In the genomic region with DNA sequence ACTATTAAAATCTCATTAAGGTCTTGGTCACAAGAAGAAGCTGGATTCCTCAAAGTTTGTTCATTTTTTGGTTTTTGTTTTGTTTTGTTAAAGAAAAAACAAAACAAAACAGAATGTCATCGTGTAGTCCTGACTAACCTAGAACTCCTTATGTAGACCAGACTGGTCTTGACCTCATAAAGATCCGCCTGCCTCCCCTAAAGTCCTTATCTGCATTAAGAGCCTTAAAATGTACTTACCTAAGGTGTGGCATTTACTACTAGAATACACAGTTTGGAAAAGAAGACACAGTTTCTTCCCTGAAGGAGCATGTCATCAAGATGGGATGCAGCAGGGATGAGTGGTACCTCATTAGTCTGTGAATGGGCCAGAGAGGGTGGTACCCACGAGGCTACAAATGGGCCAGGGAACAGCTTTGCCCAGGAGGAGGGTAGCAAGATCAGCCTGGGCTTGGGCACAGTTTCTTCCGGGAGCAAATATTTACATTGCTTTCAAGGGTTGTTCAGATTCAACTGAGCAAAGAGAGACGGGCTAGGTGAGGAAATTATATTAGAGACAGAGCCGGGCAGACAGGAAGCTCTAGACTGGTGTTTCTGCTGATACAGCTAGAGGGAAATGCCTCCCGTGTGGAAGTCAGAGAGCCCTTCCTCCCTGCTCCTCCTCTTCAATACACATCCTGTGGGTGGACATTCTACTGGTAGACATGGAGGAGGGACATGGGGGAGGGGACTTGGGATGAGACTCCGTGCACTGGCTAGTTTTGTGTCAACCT, we compare ENCODE assay signal across 15 mouse cellular contexts. TPM values are rescaled to one million over a fixed set of nuclear protein-coding genes. Genes with fewer than 3 reads are reported as not detected.
DNase-seq lines count a peak whose midpoint lies in the region; ATAC-seq and TF ChIP-seq lines count a peak whose summit lies in the region.
"Had no signal": no experiment of that assay in that cellular context is flagged by ENCODE, and none has a peak within 500 bp of the region (broad histone marks: within the 10 kb centered on the region; RNA-seq: fewer than 3 reads in every experiment).

No protein-coding gene starts in this region.

- ATAC-seq in liver, embryonic 16.5 days (ENCODE audit: low read depth): peak; percentile 21; the same call in 1 of the 2 replicates
- ATAC-seq in lung, postnatal 0 days: peak; percentile 89
- no peak for ATAC-seq in erythroid progenitor cell, adult 5-6 weeks (replicated peaks; ENCODE audit: low FRiP score, poor library complexity, severe bottlenecking)
- ATAC-seq: inflammation-experienced regulatory T-cells, adult 6 months had no signal

- 16% methylated on average over 8 of the region's 8 CpGs for WGBS in liver, embryonic 16.5 days (ENCODE audit: insufficient replicate concordance)
- 23% methylated on average over 8 of the region's 8 CpGs for WGBS in lung, postnatal 0 days

- H3K9ac ChIP-seq in liver, embryonic 16.5 days (ENCODE audit: low read depth, low read length): no peak overlapping the region
- no peak overlapping the region for H3K9ac ChIP-seq in lung, postnatal 0 days (replicated peaks; ENCODE audit: low read depth)
- H3K9ac ChIP-seq: heart, embryonic 15.5 days had no signal

- H3K9me3 ChIP-seq in liver, embryonic 16.5 days (replicated peaks; ENCODE audit: control insufficient read depth, low read length): no peaks in the 10 kb centered on the region
- no peaks in the 10 kb centered on the region for H3K9me3 ChIP-seq in lung, postnatal 0 days (ENCODE audit: low read length)
- H3K9me3 ChIP-seq: forebrain, embryonic 10.5 days; heart, embryonic 15.5 days; midbrain, embryonic 10.5 days had no signal

- H3K4me2 ChIP-seq in liver, embryonic 16.5 days (ENCODE audit: low read depth, low read length): no peak overlapping the region
- no peak overlapping the region for H3K4me2 ChIP-seq in lung, postnatal 0 days (replicated peaks; ENCODE audit: low read depth, low read length)
- H3K4me2 ChIP-seq: heart, embryonic 15.5 days had no signal

- DNase-seq in heart, adult 11 months: peak; percentile 87
- no peak for DNase-seq in heart, postnatal 36 days
- no peak for DNase-seq in liver
- DNase-seq in lung, postnatal 0 days (ENCODE audit: low spot score): peak; percentile 83
- DNase-seq in gastrocnemius, postnatal 25 days: no peak
- no peak for DNase-seq in ovary, postnatal 10 days (ENCODE audit: low spot score)
- DNase-seq: adrenal gland, postnatal 14 days; cerebellum, postnatal 14 days had no signal

- H3K36me3 ChIP-seq in liver, embryonic 16.5 days (ENCODE audit: control insufficient read depth, insufficient read depth): no peaks in the 10 kb centered on the region
- H3K36me3 ChIP-seq in lung, postnatal 0 days (ENCODE audit: insufficient read depth, low read length): no peaks in the 10 kb centered on the region
- H3K36me3 ChIP-seq: forebrain, embryonic 10.5 days; heart, embryonic 15.5 days; midbrain, embryonic 10.5 days had no signal

- H3K27me3 ChIP-seq in liver, embryonic 16.5 days (ENCODE audit: control insufficient read depth, insufficient read depth, low read depth, low read length): no peaks in the 10 kb centered on the region
- H3K27me3 ChIP-seq in lung, postnatal 0 days (replicated peaks; ENCODE audit: insufficient read depth, low read length): no peaks in the 10 kb centered on the region

- no peak overlapping the region for H3K4me3 ChIP-seq in liver, embryonic 16.5 days (ENCODE audit: low read depth, low read length)
- no peak overlapping the region for H3K4me3 ChIP-seq in lung, postnatal 0 days (ENCODE audit: low read depth, low read length)
- H3K4me3 ChIP-seq: forebrain, embryonic 10.5 days; heart, embryonic 15.5 days; midbrain, embryonic 10.5 days; myocyte had no signal

- no peaks in the 10 kb centered on the region for H3K4me1 ChIP-seq in liver, embryonic 16.5 days (ENCODE audit: control insufficient read depth, low read depth, low read length)
- H3K4me1 ChIP-seq in lung, postnatal 0 days (ENCODE audit: insufficient read depth, low read depth, low read length): no peaks in the 10 kb centered on the region; the same call in 1 of the 2 replicates
- H3K4me1 ChIP-seq: heart, embryonic 15.5 days; midbrain, embryonic 10.5 days had no signal

- no peak; the same call in 1 of the 2 replicates for TF ChIP-seq CTCF in lung, postnatal 0 days (IDR thresholded peaks at IDR 0.05)

- no peak overlapping the region for H3K27ac ChIP-seq in liver, embryonic 16.5 days (ENCODE audit: low read length)
- H3K27ac ChIP-seq in lung, postnatal 0 days (ENCODE audit: low read length): no peak overlapping the region
- H3K27ac ChIP-seq: forebrain, embryonic 10.5 days; heart, embryonic 15.5 days; midbrain, embryonic 10.5 days had no signal

- peak; percentile 81 for TF ChIP-seq EP300 in lung, postnatal 0 days (IDR thresholded peaks at IDR 0.05)

- intact Hi-C loops in heart, postnatal 36 days (cut with DNase I): no loop called here

RNA-seq across cellular contexts. Expression of a gene that starts 7.6 kb away (rescaled TPM):
- 10 to 100 TPM; 10.7 to 11.0 TPM for total RNA-seq in heart, postnatal 36 days (2021)
- polyA plus RNA-seq in liver, embryonic 16.5 days (2015; fragmentation: Nextera tagmentation; extraction: Ambion mirVana): 57.6 and 62.3 TPM in 2 replicates
- 130 and 147 TPM in 2 replicates for polyA plus RNA-seq in lung, postnatal 0 days (2015; fragmentation: Nextera tagmentation; extraction: Ambion mirVana)
- 1 to 10 TPM; 1.9 to 2.2 TPM for total RNA-seq in gastrocnemius, postnatal 25 days (2021)
- total RNA-seq in erythroid progenitor cell, adult 5-6 weeks (2015; ENCODE audit: low replicate concordance): 5.4 TPM in 1 of 2 replicates, not detected in the other
- not detected in 2 replicates for total RNA-seq in erythroid progenitor cell, adult 5-6 weeks (2017; ENCODE audit: low replicate concordance)
- polyA plus RNA-seq: inflammation-experienced regulatory T-cells, adult 6 months; myocyte had no signal

Comparison
In these comparisons a context has a peak if more than half of its experiments do, and no peak if none do; other contexts are left out.
1. DNase-seq: peak in heart, adult 11 months (single experiment) and lung, postnatal 0 days (single experiment); none in heart, postnatal 36 days (0 of 2), liver (single experiment), gastrocnemius, postnatal 25 days (single experiment) and ovary, postnatal 10 days (single experiment).